Mouse (Mus musculus): Measurements from ENCODE around the gene 2310007B03Rik. TPM values are rescaled to one million over a fixed set of nuclear protein-coding genes. Genes with fewer than 3 reads are reported as not detected.
A peak's percentile ranks its signal among the peaks of the same experiment; 100 is the strongest.

The 2310007B03Rik gene
- polyA plus RNA-seq, 1 experiment from 2014 or later, result 22.5 TPM

DNA sequence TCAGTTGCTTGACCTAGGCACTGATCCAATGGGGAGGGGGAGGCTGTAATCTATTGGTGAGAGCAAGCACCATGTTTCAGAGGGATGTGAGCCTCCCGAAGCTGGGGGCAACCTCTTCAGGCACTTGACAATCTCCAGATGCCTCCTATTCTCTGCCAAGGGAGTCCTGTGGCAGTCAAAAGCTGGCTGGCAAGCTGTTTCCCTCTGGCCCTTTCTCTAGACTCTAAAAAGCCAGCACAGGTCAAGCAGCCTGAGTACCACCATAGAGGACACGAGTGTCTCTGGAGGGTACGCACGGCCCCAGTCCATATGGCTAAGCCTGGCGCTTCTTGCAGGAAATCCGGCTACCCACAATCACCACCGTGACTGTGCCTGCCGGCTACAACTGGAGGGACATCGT is 16.6 kb downstream of the 2310007B03Rik start:
- 77% methylated on average over 9 of the region's 9 CpGs for WGBS
- H3K9me3 ChIP-seq (ENCODE audit: control insufficient read depth), result no peaks in the 10 kb centered on the region
- no peak for TF ChIP-seq CTCF (IDR thresholded peaks at IDR 0.05; ENCODE audit: low read depth)

DNA sequence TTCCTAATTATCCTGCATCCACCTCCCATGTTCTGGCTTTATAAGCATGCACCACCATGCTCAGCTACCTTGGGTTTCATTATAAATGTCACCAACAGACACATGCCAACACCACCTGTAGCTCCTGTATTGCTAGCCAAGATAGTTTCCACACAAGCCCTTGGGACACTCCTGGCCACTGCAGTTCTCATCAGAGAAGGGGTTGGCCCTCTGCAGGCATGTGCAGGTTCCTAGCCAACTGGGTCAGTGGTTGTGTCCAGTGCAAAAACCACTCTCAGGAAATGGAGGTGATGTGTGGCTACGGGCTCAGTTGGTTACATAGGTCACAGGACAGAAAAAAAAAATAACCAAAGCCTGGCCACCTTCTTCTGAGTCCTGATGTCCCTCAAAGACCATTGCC is 17.9 kb downstream of the 2310007B03Rik start:
- no peak overlapping the region for H3K9ac ChIP-seq (ENCODE audit: low read depth, low read length)
- no peak overlapping the region for H3K4me2 ChIP-seq (replicated peaks; ENCODE audit: low read depth)
- H3K4me1 ChIP-seq (replicated peaks; ENCODE audit: control insufficient read depth, insufficient read depth, low read length), result peaks cover 6% of the 10 kb centered on the region
- no peak overlapping the region for H3K4me3 ChIP-seq (ENCODE audit: low read depth, low read length)
- H3K36me3 ChIP-seq (ENCODE audit: control insufficient read depth, insufficient read depth), result no peaks in the 10 kb centered on the region
- TF ChIP-seq CTCF (IDR thresholded peaks at IDR 0.05; ENCODE audit: low read depth), result no peak
- no peak for ATAC-seq
- H3K27me3 ChIP-seq (replicated peaks; ENCODE audit: control insufficient read depth, insufficient read depth, low read length), result no peaks in the 10 kb centered on the region
- H3K27ac ChIP-seq (ENCODE audit: low read depth, low read length), result no peak overlapping the region
- H3K9me3 ChIP-seq (ENCODE audit: control insufficient read depth), result no peaks in the 10 kb centered on the region
- 73% methylated on average over 1 of the region's 1 CpGs for WGBS

More for the DNA sequence above, 16.6 kb downstream of the 2310007B03Rik start:
- Histone ChIP-seq H3K36me3 (ENCODE audit: control insufficient read depth, insufficient read depth) (no peaks in the 10 kb centered on the region), H3K9ac (ENCODE audit: low read depth, low read length) (no peak overlapping the region), H3K4me3 (ENCODE audit: low read depth, low read length) (no peak overlapping the region), H3K4me1 (replicated peaks; ENCODE audit: control insufficient read depth, insufficient read depth, low read length) (no peaks in the 10 kb centered on the region), H3K27me3 (replicated peaks; ENCODE audit: control insufficient read depth, insufficient read depth, low read length) (no peaks in the 10 kb centered on the region), H3K4me2 (replicated peaks; ENCODE audit: low read depth) (no peak overlapping the region), H3K27ac (ENCODE audit: low read depth, low read length) (no peak overlapping the region)
- ATAC-seq, result no peak

DNA sequence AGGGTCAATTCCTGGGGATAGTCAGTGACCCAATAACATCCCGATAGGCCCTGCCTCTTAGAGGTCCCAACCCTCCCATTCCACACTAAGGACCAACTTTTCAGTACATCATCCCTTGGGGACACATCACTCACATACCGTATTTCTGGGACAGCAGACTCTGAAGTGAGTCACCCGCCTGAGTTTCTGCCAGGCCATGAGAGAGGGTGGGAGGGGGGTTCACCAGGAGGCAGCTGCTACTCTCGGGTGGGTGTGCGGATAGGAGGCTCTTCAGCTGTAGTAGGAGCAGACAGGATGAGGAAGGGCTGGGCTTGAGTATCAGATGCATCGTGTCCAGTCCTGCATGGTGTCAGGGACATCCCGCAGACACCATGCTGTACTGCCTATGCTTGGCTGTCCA is 21.0 kb downstream of the 2310007B03Rik start:
- no peaks in the 10 kb centered on the region for H3K9me3 ChIP-seq (ENCODE audit: control insufficient read depth)
- H3K27ac ChIP-seq (ENCODE audit: low read depth, low read length), result no peak overlapping the region
- no peaks in the 10 kb centered on the region for H3K36me3 ChIP-seq (ENCODE audit: control insufficient read depth, insufficient read depth)
- TF ChIP-seq CTCF (IDR thresholded peaks at IDR 0.05; ENCODE audit: low read depth), result no peak
- ATAC-seq, result no peak
- no peak overlapping the region for H3K4me2 ChIP-seq (replicated peaks; ENCODE audit: low read depth)
- no peaks in the 10 kb centered on the region for H3K27me3 ChIP-seq (replicated peaks; ENCODE audit: control insufficient read depth, insufficient read depth, low read length)
- no peak overlapping the region for H3K9ac ChIP-seq (ENCODE audit: low read depth, low read length)
- WGBS, result 76% methylated on average over 7 of the region's 7 CpGs
- no peak overlapping the region for H3K4me3 ChIP-seq (ENCODE audit: low read depth, low read length)
- peaks cover 7% of the 10 kb centered on the region for H3K4me1 ChIP-seq (replicated peaks; ENCODE audit: control insufficient read depth, insufficient read depth, low read length)

DNA sequence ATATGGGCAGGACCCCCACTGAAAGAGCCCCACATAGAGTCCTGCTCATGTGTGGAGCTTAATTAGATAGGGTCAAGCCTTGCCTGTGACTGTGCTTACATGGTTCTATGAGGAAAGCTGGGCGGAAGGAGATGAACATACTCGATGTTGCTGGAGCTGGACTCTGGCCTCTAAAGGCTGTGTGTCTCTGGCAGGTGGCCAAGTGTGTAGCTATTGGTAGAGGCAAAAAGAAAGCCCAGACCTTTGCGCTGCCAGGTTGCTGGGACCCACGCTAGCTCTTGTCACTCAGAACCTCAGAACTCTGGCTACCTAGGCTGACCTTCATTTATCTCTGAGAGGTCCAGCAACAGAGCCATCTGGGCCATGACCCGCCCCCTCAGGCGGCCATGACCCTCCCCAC is 22.2 kb downstream of the 2310007B03Rik start:
- no peaks in the 10 kb centered on the region for H3K27me3 ChIP-seq (replicated peaks; ENCODE audit: control insufficient read depth, insufficient read depth, low read length)
- no peaks in the 10 kb centered on the region for H3K36me3 ChIP-seq (ENCODE audit: control insufficient read depth, insufficient read depth)
- WGBS, result 35% methylated on average over 6 of the region's 6 CpGs
- H3K4me3 ChIP-seq (ENCODE audit: low read depth, low read length), result no peak overlapping the region
- no peak overlapping the region for H3K9ac ChIP-seq (ENCODE audit: low read depth, low read length)
- H3K4me2 ChIP-seq (replicated peaks; ENCODE audit: low read depth), result peak overlapping the region; percentile 40; the same call in 1 of the 2 replicates
- peak; percentile 92 for ATAC-seq
- H3K4me1 ChIP-seq (replicated peaks; ENCODE audit: control insufficient read depth, insufficient read depth, low read length), result peaks cover 7% of the 10 kb centered on the region
- TF ChIP-seq CTCF (IDR thresholded peaks at IDR 0.05; ENCODE audit: low read depth), result no peak
- peak overlapping the region; percentile 89 for H3K27ac ChIP-seq (ENCODE audit: low read depth, low read length)
- no peaks in the 10 kb centered on the region for H3K9me3 ChIP-seq (ENCODE audit: control insufficient read depth)

DNA sequence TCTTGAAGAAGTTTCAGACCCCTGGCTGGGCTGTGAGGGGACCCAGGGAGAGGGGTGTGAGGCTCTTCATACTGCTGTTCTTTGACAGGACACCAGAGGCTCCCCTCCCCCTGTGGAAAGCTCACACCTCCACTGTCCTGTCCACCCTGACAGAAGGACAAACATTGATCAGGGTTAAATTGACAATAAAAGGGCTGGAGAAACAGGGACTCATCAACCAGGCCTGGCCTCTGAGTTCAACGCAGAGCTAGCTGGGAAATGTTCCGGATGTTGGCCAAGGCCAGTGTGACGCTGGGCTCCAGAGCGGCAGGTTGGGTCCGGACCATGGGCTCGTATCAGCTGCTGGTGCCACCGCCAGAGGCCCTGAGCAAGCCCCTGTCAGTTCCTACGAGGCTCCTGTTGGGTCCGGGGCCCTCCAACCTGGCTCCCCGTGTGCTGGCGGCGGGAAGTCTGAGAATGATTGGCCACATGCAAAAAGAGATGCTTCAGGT is 25.7 kb downstream of the 2310007B03Rik start, which contains the start of gene Agxt:
TSS of gene Agxt (plus strand) at position 205 of the 491 bp plus-strand sequence.
- no peaks in the 10 kb centered on the region for H3K9me3 ChIP-seq (ENCODE audit: control insufficient read depth)
- no peak within 1 kb of the TSS for H3K4me3 ChIP-seq (ENCODE audit: low read depth, low read length)
- ATAC-seq, result no peak
- no peaks in the 10 kb centered on the region for H3K36me3 ChIP-seq (ENCODE audit: control insufficient read depth, insufficient read depth)
- 81% methylated on average over 12 of the region's 12 CpGs for WGBS
- no peak within 1 kb of the TSS for H3K9ac ChIP-seq (ENCODE audit: low read depth, low read length)
- no peak within 1 kb of the TSS for H3K4me2 ChIP-seq (replicated peaks; ENCODE audit: low read depth)
- no peak for TF ChIP-seq CTCF (IDR thresholded peaks at IDR 0.05; ENCODE audit: low read depth)
- H3K27me3 ChIP-seq (replicated peaks; ENCODE audit: control insufficient read depth, insufficient read depth, low read length), result no peaks in the 10 kb centered on the region
- H3K27ac ChIP-seq (ENCODE audit: low read depth, low read length), result no peak within 1 kb of the TSS
- peaks cover 7% of the 10 kb centered on the region for H3K4me1 ChIP-seq (replicated peaks; ENCODE audit: control insufficient read depth, insufficient read depth, low read length)

DNA sequence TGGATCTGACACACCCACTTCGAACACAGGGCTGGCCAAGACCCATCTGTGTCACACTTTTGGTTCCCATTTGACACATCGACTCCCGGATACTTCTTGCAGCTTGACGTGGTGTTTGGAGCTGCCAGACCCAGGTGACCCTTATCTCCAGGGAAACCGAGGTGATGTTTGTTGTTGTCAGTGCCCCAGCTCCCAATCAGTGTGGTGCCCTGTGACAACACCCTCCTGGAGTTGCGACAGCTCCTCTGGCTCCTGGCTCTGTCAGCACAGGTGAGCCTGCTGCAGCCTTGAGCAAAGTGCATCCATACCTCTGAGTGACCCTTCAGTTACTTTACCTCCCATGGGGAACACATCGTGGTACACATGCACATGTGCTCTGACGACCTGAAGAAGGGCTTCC is 28.1 kb downstream of the 2310007B03Rik start:
- no peaks in the 10 kb centered on the region; the same call in 1 of the 2 replicates for H3K4me1 ChIP-seq (replicated peaks; ENCODE audit: control insufficient read depth, insufficient read depth, low read length)
- H3K27me3 ChIP-seq (replicated peaks; ENCODE audit: control insufficient read depth, insufficient read depth, low read length), result no peaks in the 10 kb centered on the region
- WGBS, result 37% methylated on average over 8 of the region's 8 CpGs
- TF ChIP-seq CTCF (IDR thresholded peaks at IDR 0.05; ENCODE audit: low read depth), result no peak
- ATAC-seq, result peak; percentile 75
- no peak overlapping the region for H3K9ac ChIP-seq (ENCODE audit: low read depth, low read length)
- H3K4me3 ChIP-seq (ENCODE audit: low read depth, low read length), result no peak overlapping the region
- no peak overlapping the region for H3K27ac ChIP-seq (ENCODE audit: low read depth, low read length)
- H3K9me3 ChIP-seq (ENCODE audit: control insufficient read depth), result no peaks in the 10 kb centered on the region
- no peaks in the 10 kb centered on the region for H3K36me3 ChIP-seq (ENCODE audit: control insufficient read depth, insufficient read depth)
- H3K4me2 ChIP-seq (replicated peaks; ENCODE audit: low read depth), result no peak overlapping the region

All from intestine, postnatal 0 days (tissue).